Mouse (Mus musculus) adrenal gland, postnatal 4 days (tissue): ENCODE measurements around the gene Ptprh. TPM values are rescaled to one million over a fixed set of nuclear protein-coding genes. Genes with fewer than 3 reads are reported as not detected.
A peak's percentile ranks its signal among the peaks of the same experiment; 100 is the strongest.
"Not testable (repeated sequence)": the region's sequence is repeated elsewhere in the genome, so short reads cannot be mapped to it uniquely, and the experiment has no call there.

Source experiments
- DNase-seq, 2 experiments: peaks; one replicate each; pipeline ENCODE4 v3.0.0; 2021 to 2022; ENCODE audit warnings: low spot score in 2 of 2, mixed read lengths in 2 of 2
- total RNA-seq, 2 experiments: library from RNA; stranded (reverse); gene quantifications; 2 replicates each; pipeline ENCODE4 v1.2.3; 2021

Gene Ptprh
- total RNA-seq, 2 experiments from 2014 or later = 0.23 TPM; not detected in 1

DNA sequence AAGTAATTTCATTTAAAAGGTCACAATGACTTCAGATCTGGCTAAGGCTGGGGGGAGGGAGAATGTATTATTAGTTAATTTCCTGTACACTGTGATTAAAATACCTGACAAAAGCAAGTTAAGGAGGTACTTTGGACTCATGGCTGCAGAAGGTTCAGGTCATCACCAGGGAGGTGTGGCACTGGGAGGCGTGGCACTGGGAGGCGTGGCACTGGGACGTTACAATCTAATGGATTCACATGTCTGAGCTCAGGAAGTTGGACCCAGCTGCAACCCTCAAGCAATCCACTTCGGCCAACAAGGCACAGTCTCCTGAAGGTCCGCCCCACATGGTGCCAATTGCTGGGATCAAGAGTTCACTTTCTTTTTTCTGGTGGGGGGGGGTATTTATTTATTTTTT is 4.2 kb upstream of the Ptprh start:
- DNase-seq = no peak

DNA sequence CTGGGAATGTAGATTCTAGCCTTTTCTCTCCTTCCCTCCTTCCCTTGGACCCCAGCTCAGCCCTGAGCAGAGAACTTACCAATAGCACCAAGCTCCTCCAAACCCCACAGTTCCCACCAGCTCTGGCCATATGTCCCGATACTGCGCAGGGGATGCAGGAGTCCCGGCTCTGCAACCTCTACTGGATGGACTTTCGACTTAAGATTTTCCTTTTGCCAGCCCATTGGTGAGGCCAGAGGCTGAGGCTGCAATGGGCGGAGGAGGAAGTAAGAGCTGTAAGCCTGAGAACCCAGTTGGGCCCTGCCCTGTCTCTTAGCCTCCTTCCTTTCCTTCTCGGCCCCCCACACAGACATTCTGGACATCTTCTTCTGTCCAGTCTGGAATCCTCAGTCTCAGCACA is 872 bp downstream of the Ptprh start:
- no peak for DNase-seq

DNA sequence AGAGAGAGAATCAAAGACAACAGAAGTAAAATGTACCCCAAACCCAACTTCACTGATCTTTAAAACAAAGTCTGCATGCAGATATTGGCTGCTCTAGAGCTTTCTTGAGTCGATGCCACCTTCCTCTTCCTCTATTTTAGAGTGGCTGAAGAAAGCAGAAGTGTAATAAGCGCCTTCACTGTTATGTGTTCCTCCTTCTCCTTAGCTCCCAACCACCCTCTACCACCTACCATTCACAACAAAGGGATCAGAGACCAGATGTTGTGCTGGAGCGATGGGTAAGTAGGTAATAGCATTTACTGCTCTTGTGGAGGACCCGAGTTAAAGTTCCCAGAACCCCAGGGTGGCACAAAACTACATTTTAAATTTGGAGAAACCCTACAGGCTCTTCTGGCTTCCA is 6.8 kb downstream of the Ptprh start:
- not testable (repeated sequence) for DNase-seq

DNA sequence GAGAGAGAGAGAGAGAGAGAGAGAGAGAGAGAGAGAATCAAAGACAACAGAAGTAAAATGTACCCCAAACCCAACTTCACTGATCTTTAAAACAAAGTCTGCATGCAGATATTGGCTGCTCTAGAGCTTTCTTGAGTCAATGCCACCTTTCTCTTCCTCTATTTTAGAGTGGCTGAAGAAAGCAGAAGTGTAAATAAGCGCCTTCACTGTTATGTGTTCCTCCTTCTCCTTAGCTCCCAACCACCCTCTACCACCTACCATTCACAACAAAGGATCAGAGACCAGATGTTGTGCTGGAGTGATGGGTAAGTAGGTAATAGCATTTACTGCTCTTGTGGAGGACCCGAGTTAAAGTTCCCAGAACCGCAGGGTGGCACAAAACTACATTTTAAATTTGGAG is 22.4 kb downstream of the Ptprh start:
- DNase-seq = not testable (repeated sequence)

DNA sequence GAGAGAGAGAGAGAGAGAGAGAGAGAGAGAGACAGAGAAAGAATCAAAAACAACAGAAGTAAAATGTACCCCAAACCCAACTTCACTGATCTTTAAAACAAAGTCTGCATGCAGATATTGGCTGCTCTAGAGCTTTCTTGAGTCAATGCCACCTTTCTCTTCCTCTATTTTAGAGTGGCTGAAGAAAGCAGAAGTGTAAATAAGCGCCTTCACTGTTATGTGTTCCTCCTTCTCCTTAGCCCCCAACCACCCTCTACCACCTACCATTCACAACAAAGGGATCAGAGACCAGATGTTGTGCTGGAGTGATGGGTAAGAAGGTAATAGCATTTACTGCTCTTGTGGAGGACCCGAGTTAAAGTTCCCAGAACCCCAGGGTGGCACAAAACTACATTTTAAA is 31.5 kb downstream of the Ptprh start:
- not testable (repeated sequence) for DNase-seq

DNA sequence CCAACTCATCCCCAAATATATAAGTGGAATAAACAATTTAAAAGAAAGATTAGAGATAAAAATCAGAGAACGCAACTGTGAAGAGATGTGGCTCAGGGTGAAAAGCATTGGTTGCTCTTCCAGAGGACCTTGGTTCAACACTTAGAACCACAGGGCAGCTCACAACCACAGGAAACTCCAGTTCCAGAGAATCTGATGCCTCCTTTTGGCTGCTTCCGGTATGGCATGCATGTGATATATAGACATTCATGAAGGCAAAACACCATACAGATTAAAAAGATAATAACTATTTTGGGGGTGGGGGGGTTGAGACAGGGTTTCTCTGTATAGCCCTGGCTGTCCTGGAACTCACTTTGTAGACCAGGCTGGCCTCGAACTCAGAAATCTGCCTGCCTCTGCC is 41.2 kb downstream of the Ptprh start:
- no peak for DNase-seq

DNA sequence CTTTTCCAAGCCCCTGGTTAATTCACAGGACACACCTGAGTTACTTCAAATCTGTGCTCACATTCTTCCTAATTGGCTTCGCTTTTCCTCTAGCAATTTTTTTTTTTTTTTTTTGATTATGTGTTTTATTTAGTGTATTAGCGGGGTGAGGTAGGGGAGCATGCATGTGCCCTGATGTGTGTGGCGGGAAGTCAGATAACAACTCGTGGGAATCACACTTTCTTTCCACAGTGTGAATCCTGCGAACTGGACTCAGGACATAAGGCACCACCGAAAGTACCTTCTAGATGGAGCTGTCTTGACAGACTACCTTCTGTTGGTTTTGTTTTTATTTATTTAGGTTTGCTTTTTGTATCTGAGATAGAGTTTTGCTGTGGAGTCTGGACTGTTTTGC is 46.7 kb downstream of the Ptprh start:
- DNase-seq = no peak

DNA sequence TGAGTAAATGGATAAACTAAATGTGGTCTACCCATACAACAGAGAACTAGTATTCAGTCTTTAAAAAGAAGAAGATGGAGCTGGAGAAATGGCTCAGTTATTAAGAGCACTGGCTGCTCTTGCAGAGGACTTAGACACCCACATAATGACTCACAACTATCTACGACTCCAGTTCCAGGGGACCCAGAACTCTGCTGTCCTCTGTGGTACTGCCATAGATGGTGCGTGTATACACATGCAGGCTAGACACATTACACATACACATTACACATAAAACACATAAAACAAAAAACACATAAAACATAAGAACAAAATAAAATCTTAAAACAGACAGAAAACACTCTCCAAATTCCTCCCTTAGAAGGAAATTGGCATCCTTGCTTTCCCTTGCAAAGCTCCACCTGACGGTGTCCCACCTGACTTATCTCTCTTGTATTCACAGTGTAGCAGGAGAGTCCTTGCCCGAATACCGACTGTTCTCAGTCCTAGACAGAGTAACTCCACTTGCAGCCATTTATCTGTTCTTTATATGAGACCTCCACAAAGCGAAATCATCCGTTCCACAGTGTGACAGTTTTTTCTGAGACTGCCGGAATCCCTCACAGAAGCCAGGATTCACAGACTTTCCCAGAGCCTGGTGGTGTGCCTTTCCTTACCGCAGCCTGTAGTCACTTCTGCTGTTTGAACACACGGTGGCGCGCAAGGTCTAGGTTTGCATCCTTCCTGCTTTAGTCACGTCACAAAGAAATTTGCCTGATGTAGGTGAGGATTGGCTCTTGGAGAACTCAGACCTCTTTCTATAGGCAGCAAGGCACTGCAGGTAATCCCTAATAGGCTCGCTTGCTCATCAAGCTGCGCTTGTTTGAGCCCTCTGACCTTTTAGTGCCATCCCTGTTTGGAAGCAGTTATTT is 47.3 kb downstream of the Ptprh start:
- peak; percentile 44 to 47 for DNase-seq

DNA sequence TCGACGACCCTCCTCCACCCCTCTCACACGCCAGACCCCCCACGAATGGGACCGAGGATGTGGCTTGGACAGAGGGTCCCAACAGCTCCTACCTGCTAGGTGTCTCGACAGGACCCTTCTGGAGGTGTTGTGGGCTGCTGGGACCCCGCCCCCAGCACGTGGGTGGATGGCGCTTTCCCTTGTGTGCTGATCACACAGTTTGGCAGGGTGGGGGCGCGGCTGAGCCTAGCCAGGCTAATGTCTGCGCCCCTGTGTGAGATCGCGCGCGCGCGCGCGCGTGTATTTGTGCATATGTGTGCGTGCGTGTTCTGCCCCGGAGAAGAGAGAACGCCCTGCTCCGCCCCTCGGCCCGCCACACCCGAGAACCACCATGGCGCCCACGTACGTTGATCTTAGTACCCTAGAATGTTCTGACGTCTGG is 56.6 kb downstream of the Ptprh start, which contains the start of gene Syt5:
Syt5 (minus strand) TSS at position 321 of the 421 bp plus-strand sequence.
- DNase-seq = no peak

DNA sequence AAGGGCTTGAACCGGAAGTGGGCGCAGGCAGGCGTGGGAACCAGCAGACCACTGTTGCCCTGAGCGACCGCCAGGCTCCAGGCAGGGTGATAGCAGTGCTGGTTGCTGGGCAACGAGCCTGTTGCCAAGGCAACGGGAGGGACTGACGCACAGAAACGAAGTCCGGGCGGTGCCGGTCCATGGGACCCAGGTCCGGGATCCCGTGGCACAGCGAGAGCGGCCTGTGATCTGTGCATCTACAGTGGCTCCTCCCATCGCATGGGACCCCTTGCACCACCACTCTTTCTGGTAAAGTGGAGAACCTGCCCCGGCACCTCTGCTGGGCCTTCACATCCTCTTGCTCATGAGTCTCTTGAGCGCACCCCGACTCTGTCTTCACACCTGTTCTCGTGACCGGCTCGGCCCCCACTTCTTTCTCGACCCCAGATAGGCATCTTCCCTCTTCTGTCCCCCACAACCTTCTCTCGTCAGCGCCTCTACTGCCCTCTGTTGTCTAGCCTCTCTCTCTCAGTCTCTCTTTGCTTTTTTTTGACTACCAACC is 57.2 kb downstream of the Ptprh start:
- peak in 1 of 2 experiments; percentile 44 for DNase-seq

DNA sequence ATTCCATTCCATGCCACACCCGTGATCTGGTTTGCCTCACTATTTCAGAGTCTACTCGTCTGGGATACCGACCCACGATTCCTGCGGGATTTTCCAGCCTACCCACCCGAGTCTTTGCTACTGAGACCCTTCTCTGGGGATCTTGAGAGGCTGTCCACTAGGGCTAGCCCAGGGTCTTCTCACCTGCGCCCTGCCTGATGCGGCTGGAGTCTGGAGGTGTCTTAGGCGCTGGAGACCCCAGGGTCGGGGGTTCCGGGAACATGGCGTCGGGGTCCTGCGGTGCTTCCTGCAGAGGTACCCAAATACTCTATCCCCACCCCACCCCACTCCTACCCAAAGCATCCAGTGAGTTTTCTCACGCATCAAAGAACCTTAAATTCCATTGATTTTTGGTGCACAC is 57.8 kb downstream of the Ptprh start:
- no peak for DNase-seq

DNA sequence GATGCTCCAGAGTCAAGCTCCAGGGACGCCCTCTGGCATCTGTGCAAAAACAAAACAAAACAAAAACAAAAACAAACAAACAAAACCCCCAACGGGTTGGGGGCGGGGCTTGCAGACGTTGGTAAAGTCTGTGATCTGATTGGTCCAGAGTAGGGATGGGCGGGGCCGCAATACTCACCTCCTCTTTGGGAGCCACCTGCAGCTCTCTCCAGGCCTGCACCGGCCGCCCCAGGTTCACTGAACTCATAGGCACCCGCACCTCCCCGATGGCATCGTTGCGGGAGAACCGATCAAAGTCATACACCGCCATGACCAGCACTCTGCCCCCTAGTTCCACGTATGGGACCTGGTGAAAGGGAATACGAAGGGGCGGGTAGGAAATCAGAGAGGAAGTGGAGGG is 61.8 kb downstream of the Ptprh start:
- no peak for DNase-seq

DNA sequence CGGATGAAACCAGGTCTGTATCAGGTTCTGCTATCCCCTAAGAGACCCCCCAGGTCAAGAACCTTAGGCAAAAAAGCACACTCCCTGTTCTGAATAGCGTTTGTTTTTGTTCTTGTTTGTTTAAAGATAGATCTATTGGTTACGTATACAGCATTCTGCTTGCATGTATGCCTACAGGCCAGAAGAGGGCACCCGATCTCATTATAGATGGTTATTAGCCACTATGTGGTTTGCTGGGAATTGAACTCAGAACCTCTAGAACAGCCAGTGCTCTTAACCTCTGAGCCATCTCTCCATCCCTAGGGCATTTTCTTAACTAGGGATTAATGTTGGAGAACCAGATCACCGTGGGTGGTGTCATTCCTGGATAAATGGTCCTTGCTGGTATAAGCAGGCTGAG is 62.5 kb downstream of the Ptprh start:
- no peak for DNase-seq

DNA sequence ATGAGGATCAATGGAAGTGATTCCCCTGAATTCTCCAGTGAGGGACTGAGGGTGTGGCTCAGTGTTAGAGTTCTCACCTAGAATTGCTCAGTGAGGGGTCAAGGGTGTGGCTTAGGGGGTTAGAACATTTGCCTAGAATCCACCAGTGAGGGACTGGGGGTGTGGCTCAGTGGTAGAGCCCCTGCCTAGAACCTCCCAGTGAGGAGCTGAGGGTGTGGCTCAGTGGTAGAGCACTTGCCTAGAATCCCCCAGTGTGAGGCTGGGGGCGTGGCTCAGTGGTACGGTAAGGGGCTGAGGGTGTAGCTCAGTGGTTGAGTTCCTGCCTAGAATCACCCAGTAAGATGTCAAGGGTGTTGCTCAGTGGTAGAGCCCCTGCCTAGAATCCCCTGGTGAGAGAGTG is 64.8 kb downstream of the Ptprh start:
- DNase-seq = no peak

DNA sequence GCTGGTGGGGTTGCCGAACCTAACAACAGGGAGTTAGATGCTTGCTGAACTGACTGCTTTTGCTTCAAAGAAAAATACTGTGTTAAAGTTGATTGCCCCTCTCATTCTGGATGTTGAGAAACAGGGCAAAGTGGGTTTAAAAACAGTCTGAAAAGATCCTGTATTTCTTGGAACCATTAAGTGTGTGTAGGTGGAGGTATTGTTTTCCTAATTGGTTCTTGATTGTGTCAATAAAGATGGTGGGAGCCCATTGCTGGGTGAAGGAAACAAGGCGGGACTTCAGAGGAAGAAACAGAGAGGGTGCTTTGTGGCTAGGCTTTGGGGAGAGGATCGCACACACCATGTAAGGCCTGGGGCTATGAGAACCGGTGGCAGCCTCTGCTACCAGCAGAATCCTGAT is 66.7 kb downstream of the Ptprh start:
- DNase-seq = no peak

DNA sequence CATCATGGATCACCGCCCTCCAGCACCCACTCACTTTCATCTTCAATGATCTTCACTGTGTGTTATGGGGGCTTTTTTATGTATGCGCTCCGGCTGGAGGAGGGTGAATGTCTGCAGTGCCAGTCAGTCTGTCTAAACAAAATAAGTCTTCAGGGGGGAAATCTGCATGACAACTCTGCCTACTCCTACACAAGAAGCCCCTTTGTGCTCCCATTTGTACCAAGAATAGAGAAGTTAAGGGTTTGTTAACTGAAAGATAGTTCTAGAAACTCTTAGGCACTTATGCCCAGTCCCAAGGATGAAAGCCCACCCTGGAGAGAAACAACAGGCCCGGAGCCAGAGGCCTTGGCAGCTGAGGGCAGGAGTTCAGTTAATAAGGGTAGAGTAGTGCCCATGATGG is 67.5 kb downstream of the Ptprh start:
- no peak for DNase-seq

DNA sequence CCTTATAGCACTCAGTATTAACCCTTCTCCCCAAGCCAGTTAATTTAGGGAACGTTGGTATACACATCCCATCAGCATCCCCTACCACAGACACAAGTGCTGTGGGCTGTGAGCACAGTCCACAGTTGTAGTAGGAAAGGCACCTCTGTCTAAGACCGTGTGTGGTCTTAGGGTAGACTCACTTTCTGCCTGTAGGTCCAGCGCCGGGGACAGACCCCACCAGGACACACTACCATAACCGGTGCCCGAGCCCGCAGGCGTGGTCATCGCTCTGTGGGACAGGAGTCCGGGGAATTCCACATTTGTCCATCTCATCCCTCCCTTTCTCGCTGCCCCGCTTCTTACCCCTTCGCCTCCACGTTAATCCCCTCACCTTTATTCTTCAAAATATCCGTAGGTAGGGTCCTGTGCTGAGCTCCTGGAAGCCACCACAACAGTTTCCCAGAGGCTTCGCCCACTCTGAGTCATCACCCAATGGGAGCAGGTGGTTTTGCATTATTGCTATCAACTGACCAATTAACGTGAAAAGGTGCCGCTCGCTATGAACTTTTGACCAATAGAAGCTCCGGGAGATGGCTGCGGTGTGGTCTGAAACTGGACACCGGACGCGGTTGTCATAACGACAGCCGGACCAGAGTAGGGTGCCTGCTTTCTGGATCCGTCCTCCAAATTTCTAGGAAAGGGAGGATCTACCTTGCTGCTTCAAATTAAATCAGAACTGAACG is 71.7 kb downstream of the Ptprh start, which contains the start of gene Dnaaf3:
Dnaaf3 (minus strand) TSS at position 449 of the 725 bp plus-strand sequence.
- peak in 1 of 2 experiments; percentile 57 for DNase-seq

DNA sequence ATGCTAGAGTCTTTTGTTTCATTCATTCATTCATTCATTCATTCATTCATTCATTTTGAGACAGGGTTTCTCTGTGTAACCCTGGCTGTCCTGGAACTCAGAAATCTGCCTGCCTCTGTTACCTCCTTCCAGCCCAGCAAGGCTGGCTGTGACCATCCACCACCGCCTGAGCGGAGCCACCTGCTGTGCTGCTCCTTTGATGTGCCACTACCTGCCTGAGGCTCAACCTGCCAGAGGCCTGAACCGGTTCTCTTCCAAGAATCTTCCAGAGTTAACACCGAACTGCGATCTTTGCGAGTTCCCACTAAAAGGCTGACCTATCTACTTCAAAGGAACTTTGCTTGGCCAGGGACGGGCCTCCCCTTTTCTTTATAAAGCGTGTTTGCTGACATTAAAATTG is 73.7 kb downstream of the Ptprh start:
- not testable (repeated sequence) for DNase-seq

DNA sequence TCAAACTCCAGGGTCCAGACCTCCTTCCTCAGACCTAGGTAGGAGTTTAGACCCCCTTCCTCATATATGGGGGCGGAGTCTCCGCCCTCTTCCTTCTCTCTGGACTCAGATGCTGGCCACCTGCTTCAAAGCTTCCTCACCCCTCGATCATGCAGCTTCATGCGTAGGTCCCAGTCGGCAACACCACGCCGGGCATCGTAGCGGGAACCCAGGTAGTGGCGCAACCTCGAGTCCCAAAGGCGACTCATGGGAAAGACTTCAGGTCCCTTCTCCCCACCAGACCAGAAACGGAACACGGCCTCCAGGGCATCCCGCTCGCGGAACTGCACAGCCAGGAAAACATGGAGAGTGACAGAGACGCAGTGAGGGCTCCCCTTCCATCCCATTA is 76.5 kb downstream of the Ptprh start:
- no peak for DNase-seq

DNA sequence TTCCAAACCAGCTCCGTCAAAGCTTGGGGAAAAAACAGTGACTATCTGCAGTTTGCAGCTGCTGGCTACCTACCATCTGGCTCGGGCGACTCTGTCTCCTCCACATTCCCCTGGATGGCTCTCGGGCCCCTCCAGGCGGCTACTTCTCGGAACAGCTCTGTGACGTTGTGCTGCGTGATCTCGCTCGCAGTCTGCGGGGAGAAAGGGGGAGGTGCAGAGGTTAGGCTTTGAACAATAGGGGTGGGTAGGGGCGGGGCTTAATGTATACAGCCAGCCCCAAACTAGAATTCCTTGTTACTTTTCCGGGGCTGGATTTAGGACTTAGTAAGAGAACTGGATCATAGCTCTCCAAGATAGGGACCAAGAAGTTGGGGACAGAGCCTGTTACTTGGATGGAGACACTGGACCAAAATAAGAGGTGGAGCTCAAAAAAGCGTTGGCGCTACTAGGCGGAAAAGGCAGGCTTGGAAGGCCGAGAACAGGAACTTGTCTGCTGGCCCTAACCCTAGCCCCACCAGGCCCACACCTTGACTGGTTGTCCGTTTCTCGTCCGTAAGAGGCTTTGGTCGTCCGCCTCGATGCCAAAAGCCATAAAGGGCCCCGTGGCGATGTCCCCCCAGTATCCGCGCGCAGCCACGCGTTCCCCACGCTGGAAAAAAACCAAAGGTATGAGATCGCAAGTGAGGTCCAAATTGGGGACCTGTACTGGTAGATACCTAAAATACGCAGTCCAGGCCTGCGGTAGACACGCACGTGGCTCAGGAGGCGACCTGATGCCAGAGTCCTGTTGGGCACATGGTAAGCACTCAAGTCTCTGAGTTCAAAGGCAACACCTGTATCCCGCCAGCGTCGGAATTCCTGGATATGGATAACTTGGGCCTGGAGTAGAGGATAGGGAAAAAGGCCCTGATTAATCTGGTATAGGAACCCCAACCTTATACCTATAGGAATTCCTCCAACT is 77.2 kb downstream of the Ptprh start:
- DNase-seq = peak in 1 of 2 experiments; percentile 32
